Mouse (Mus musculus) cerebellum, adult 2 months (tissue): ENCODE measurements around the gene Krt80.

Source experiments
- CTCF ChIP-seq: fragments of 200-500 bp; IDR thresholded peaks from 2 replicates; pipeline ENCODE4 v1.5.1; 2011; ENCODE audit warnings: low read depth, mild to moderate bottlenecking, control low read depth, low read length, moderate library complexity, borderline replicate concordance; ENCODE audit not compliant: insufficient read depth
- POLR2A ChIP-seq: fragments of 200-500 bp; IDR thresholded peaks from 2 replicates; pipeline ENCODE4 v1.6.1; 2011; ENCODE audit warnings: low read length, control low read depth, borderline replicate concordance; ENCODE audit not compliant: insufficient read depth

- TF ChIP-seq CTCF (no peak), POLR2A (no peak)
Measured at GRCm38 (mm10) chr15:101325991-101326534, 43.9 kb downstream of the Krt80 start.
